Mouse (Mus musculus) naive thymus-derived CD4-positive, alpha-beta T cell, adult 2 months (primary cell): ENCODE data around the gene Cks1b.
A peak's percentile ranks its signal among the peaks of the same experiment; 100 is the strongest.

Source experiments
- DNase-seq: peaks from one replicate; pipeline ENCODE4 v3.0.0-alpha.2; 2011; ENCODE audit warnings: low read depth

The Cks1b gene

GRCm38 (mm10) chr3:89382033-89382882, 35.9 kb downstream of the Cks1b start:
- DNase-seq: peak; percentile 69

GRCm38 (mm10) chr3:89381233-89381632, 37.0 kb downstream of the Cks1b start:
- DNase-seq: no peak

GRCm38 (mm10) chr3:89380711-89381110, 37.5 kb downstream of the Cks1b start:
- no peak for DNase-seq

GRCm38 (mm10) chr3:89380291-89380690, 37.9 kb downstream of the Cks1b start:
- DNase-seq: peak; percentile 39

- DNase-seq: peak; percentile 52
Measured at GRCm38 (mm10) chr3:89379388-89380131, 38.6 kb downstream of the Cks1b start.

- DNase-seq: peak; percentile 88
Measured at GRCm38 (mm10) chr3:89378394-89379067, 39.7 kb downstream of the Cks1b start.

- DNase-seq: no peak
Measured at GRCm38 (mm10) chr3:89377831-89378230, 40.4 kb downstream of the Cks1b start.

- DNase-seq: peak; percentile 40
Measured at GRCm38 (mm10) chr3:89373581-89374231, 44.5 kb downstream of the Cks1b start.

- no peak for DNase-seq
Measured at GRCm38 (mm10) chr3:89367338-89367737, 50.8 kb downstream of the Cks1b start.

GRCm38 (mm10) chr3:89365486-89366414, 52.4 kb downstream of the Cks1b start:
- DNase-seq: no peak
